Mouse (Mus musculus): ENCODE measurements around the gene Slc7a6os. TPM values are rescaled to one million over a fixed set of nuclear protein-coding genes. Genes with fewer than 3 reads are reported as not detected.

Gene Slc7a6os
- total and polyA plus RNA-seq, 3 experiments = 38.7 to 65.1 (median 62.5) TPM

DNA sequence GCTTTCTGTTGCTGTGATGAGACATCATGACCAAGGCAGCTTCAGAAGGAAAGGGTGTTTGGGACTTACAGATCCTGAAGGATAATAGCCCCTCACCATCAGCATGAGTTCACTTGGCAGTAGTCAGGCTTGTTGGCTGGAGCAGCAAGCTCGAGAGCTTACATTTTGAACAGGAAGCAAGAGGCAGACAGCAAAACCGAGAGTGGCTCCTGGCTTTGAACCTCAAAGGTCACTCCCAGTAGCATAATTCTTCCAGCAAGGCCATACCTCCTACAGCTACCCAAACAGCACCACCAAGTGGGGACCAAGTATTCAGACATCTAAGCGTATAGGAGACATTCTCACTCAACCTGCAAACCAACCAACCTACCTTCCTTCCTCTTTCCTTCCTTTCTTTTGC lies 22.0 kb upstream of the Slc7a6os start:
- dilution Hi-C loops (cut with MboI; ENCODE audit: extremely low pct_ligation_motif_present, extremely low pct_unique_long_range_greater_than_20kb, low sequenced_read_pairs) = no loop called here
- in situ Hi-C loops (cut with MboI; ENCODE audit: low pct_ligation_motif_present, low pct_unique_long_range_greater_than_20kb, low sequenced_read_pairs) = no loop called here
- no peak overlapping the region for H3K9ac ChIP-seq (ENCODE audit: insufficient read depth, low read depth)
- no peak overlapping the region for H3K4me3 ChIP-seq (replicated peaks in 1 of 3; ENCODE audit: low read depth in 2 of 3, low read length in 2 of 3, poor library complexity in 1 of 3)
- peaks cover 0 to 4% of the 10 kb centered on the region in 2 experiments; a peak in 1 of 4 replicates for H3K4me1 ChIP-seq (ENCODE audit: control insufficient read depth in 1 of 2, insufficient read depth in 2 of 2)
- no peaks in the 10 kb centered on the region for H3K27me3 ChIP-seq (replicated peaks)
- no peak overlapping the region for H3K27ac ChIP-seq (ENCODE audit: insufficient read depth, low read depth)
- TF ChIP-seq MYC (IDR thresholded peaks at IDR 0.05; ENCODE audit: low read depth, low read length) = no peak
- TF ChIP-seq PAX5 (IDR thresholded peaks at IDR 0.05; ENCODE audit: low read length) = no peak
- TF ChIP-seq CTCF (conservative IDR thresholded peaks at IDR 0.05 in 1 of 2, IDR thresholded peaks at IDR 0.05 in 1 of 2; ENCODE audit: low read depth in 2 of 2, low read length in 2 of 2) = peak in 1 of 2 experiments; percentile 40; a peak in 2 of 4 replicates
- TF ChIP-seq HCFC1 (IDR thresholded peaks at IDR 0.05; ENCODE audit: low read depth, low read length) = no peak
- H3K9me3 ChIP-seq (replicated peaks; ENCODE audit: low read length) = no peaks in the 10 kb centered on the region
- peaks cover 54 to 96% of the 10 kb centered on the region in 2 experiments for H3K36me3 ChIP-seq (replicated peaks in 1 of 2; ENCODE audit: control insufficient read depth in 1 of 2, insufficient read depth in 1 of 2, low read length in 1 of 2)
- no peaks in the 10 kb centered on the region for H3K79me2 ChIP-seq (replicated peaks; ENCODE audit: control insufficient read depth, extremely low read depth, insufficient read depth, poor library complexity, severe bottlenecking)
- H3K4me2 ChIP-seq (ENCODE audit: insufficient read depth, low read depth, poor library complexity, severe bottlenecking) = no peak overlapping the region
- DNase-seq (ENCODE audit: extremely low read depth) = no peak

DNA sequence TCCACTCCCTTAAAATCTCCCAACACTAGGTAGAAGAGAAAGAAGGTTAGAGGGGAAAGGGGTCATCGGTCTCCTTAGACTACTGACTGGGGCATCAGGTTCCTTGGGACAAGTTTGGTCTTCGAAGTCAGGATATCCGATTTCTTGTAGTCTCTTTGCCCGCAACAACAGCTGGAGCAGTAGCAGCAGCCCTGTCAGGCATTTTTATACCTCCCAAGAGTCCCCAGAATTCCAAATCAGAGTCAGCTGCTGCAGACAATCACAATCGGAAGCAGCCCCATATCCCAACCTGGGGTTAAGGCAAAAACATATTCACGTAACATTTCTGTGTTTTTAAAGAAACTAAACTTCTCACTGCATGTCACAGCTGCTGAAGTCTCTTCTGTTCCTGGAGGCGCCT lies 20.8 kb upstream of the Slc7a6os start:
- Histone ChIP-seq H3K27ac (ENCODE audit: insufficient read depth, low read depth) (no peak overlapping the region), H3K9ac (ENCODE audit: insufficient read depth, low read depth) (no peak overlapping the region), H3K9me3 (replicated peaks; ENCODE audit: low read length) (no peaks in the 10 kb centered on the region), H3K4me2 (ENCODE audit: insufficient read depth, low read depth, poor library complexity, severe bottlenecking) (no peak overlapping the region), H3K4me1 (ENCODE audit: control insufficient read depth in 1 of 2, insufficient read depth in 2 of 2) (peaks cover 0 to 9% of the 10 kb centered on the region in 2 experiments; a peak in 1 of 4 replicates), H3K36me3 (replicated peaks in 1 of 2; ENCODE audit: control insufficient read depth in 1 of 2, insufficient read depth in 1 of 2, low read length in 1 of 2) (peaks cover 49 to 96% of the 10 kb centered on the region in 2 experiments), H3K27me3 (replicated peaks) (no peaks in the 10 kb centered on the region), H3K79me2 (replicated peaks; ENCODE audit: control insufficient read depth, extremely low read depth, insufficient read depth, poor library complexity, severe bottlenecking) (no peaks in the 10 kb centered on the region), H3K4me3 (replicated peaks in 1 of 3; ENCODE audit: low read depth in 2 of 3, low read length in 2 of 3, poor library complexity in 1 of 3) (no peak overlapping the region)
- DNase-seq (ENCODE audit: extremely low read depth) = no peak
- TF ChIP-seq ZNF384 (IDR thresholded peaks at IDR 0.05; ENCODE audit: low read depth, low read length) = no peak
- TF ChIP-seq PAX5 (IDR thresholded peaks at IDR 0.05; ENCODE audit: low read length) = no peak
- TF ChIP-seq KAT2A (IDR thresholded peaks at IDR 0.05; ENCODE audit: insufficient replicate concordance, low read length) = no peak
- no peak for TF ChIP-seq ZC3H11A (IDR thresholded peaks at IDR 0.05; ENCODE audit: low read depth, low read length)
- TF ChIP-seq GABPA (IDR thresholded peaks at IDR 0.05; ENCODE audit: insufficient replicate concordance, low read depth, low read length) = no peak
- no peak for TF ChIP-seq ETS1 (conservative IDR thresholded peaks at IDR 0.05; ENCODE audit: low read depth, low read length)
- in situ Hi-C loops (cut with MboI; ENCODE audit: low pct_ligation_motif_present, low pct_unique_long_range_greater_than_20kb, low sequenced_read_pairs) = no loop called here
- dilution Hi-C loops (cut with MboI; ENCODE audit: extremely low pct_ligation_motif_present, extremely low pct_unique_long_range_greater_than_20kb, low sequenced_read_pairs) = no loop called here

DNA sequence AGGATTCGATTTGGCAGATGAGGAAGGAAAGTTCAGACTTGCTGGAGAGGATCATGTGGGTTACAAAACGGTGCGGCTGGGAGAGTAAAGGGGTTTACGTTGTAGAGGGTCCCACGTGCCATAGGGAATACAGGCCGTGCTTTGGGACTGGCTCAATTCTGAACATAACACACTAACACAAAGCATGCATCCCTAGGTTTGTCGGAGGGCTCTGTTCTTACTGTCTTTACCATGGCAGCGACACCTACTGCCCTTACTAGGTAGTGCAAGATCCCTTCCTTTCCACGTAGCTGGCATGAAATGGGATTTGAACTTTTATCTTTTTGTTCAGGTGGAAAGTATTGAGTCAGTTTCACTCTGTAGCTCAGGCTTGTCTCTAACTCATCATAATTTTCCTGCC lies 15.9 kb upstream of the Slc7a6os start:
- Histone ChIP-seq H3K27me3 (replicated peaks) (no peaks in the 10 kb centered on the region), H3K36me3 (replicated peaks in 1 of 2; ENCODE audit: control insufficient read depth in 1 of 2, insufficient read depth in 1 of 2, low read length in 1 of 2) (peaks cover 58 to 87% of the 10 kb centered on the region in 2 experiments), H3K4me2 (ENCODE audit: insufficient read depth, low read depth, poor library complexity, severe bottlenecking) (no peak overlapping the region), H3K4me1 (ENCODE audit: control insufficient read depth in 1 of 2, insufficient read depth in 2 of 2) (peaks cover 0 to 16% of the 10 kb centered on the region in 2 experiments; a peak in 2 of 4 replicates), H3K4me3 (replicated peaks in 1 of 3; ENCODE audit: low read depth in 2 of 3, low read length in 2 of 3, poor library complexity in 1 of 3) (no peak overlapping the region), H3K27ac (ENCODE audit: insufficient read depth, low read depth) (no peak overlapping the region), H3K79me2 (replicated peaks; ENCODE audit: control insufficient read depth, extremely low read depth, insufficient read depth, poor library complexity, severe bottlenecking) (no peaks in the 10 kb centered on the region), H3K9ac (ENCODE audit: insufficient read depth, low read depth) (no peak overlapping the region), H3K9me3 (replicated peaks; ENCODE audit: low read length) (no peaks in the 10 kb centered on the region)
- peak; percentile 61 for DNase-seq (ENCODE audit: extremely low read depth)
- in situ Hi-C loops (cut with MboI; ENCODE audit: low pct_ligation_motif_present, low pct_unique_long_range_greater_than_20kb, low sequenced_read_pairs) (no loop called here), dilution Hi-C loops (cut with MboI; ENCODE audit: extremely low pct_ligation_motif_present, extremely low pct_unique_long_range_greater_than_20kb, low sequenced_read_pairs) (no loop called here)
- peak; percentile 40 for TF ChIP-seq RAD21 (IDR thresholded peaks at IDR 0.05; ENCODE audit: low read depth, low read length)
- TF ChIP-seq USF2 (conservative IDR thresholded peaks at IDR 0.05; ENCODE audit: low read depth, low read length) = no peak
- TF ChIP-seq IRF4 (IDR thresholded peaks at IDR 0.05; ENCODE audit: low read depth, low read length) = no peak
- peak; percentile 76 to 97 for TF ChIP-seq CTCF (conservative IDR thresholded peaks at IDR 0.05 in 1 of 2, IDR thresholded peaks at IDR 0.05 in 1 of 2; ENCODE audit: low read depth in 2 of 2, low read length in 2 of 2)
- peak; percentile 75 for TF ChIP-seq SMC3 (IDR thresholded peaks at IDR 0.05; ENCODE audit: low read depth, low read length)
- no peak for TF ChIP-seq NELFE (IDR thresholded peaks at IDR 0.05; ENCODE audit: low read depth, low read length)
- no peak for TF ChIP-seq POLR2A (IDR thresholded peaks at IDR 0.05; ENCODE audit: low read depth, low read length)

Measured in CH12.LX (cell line).